Mouse (Mus musculus) neural tube, embryonic 11.5 days (tissue): ENCODE results near the gene Trim27. TPM values are rescaled to one million over a fixed set of nuclear protein-coding genes. Genes with fewer than 3 reads are reported as not detected.

ENCODE experiments used
- ATAC-seq: fragments of 200-750 bp; cut with Nextera tagmentation; 2 replicates; pipeline ENCODE4 v1.8.0; 2017; ENCODE audit warnings: moderate number of reproducible peaks, mild to moderate bottlenecking, moderate TSS enrichment, moderate library complexity; ENCODE audit not compliant: insufficient read depth, low FRiP score, low TSS enrichment
- DNase-seq: peaks from one replicate; pipeline ENCODE4 v3.0.0-alpha.2; 2015; ENCODE audit warnings: low spot score
- H3K27ac ChIP-seq: fragments of 300-500 bp; sonication (generic); 2 replicates; pipeline ENCODE4 v1.5.1; 2014; ENCODE audit warnings: low read depth, mild to moderate bottlenecking, low read length
- H3K27me3 ChIP-seq: fragments of 300-500 bp; sonication (generic); 2 replicates; pipeline ENCODE4 v1.6.1; 2014; ENCODE audit warnings: mild to moderate bottlenecking, low read length, mixed read lengths; ENCODE audit not compliant: control insufficient read depth, insufficient read depth
- H3K36me3 ChIP-seq: fragments of 300-500 bp; sonication (generic); 2 replicates; pipeline ENCODE4 v1.6.1; 2014; ENCODE audit warnings: mild to moderate bottlenecking, low read length, moderate library complexity, mixed read lengths; ENCODE audit not compliant: control insufficient read depth, insufficient read depth
- H3K4me1 ChIP-seq: fragments of 300-500 bp; sonication (generic); 2 replicates; pipeline ENCODE4 v1.6.1; 2014; ENCODE audit warnings: low read length, mixed read lengths; ENCODE audit not compliant: control insufficient read depth, insufficient read depth
- H3K4me2 ChIP-seq: fragments of 300-500 bp; sonication (generic); 2 replicates; pipeline ENCODE4 v1.6.1; 2014; ENCODE audit warnings: low read depth, mild to moderate bottlenecking, moderate library complexity
- H3K4me3 ChIP-seq: fragments of 300-500 bp; sonication (generic); 2 replicates; pipeline ENCODE4 v1.5.1; 2014; ENCODE audit warnings: low read depth, low read length
- H3K9ac ChIP-seq: fragments of 300-500 bp; sonication (generic); 2 replicates; pipeline ENCODE4 v1.6.1; 2014; ENCODE audit warnings: mild to moderate bottlenecking, low read length
- H3K9me3 ChIP-seq: fragments of 300-500 bp; sonication (generic); 2 replicates; pipeline ENCODE4 v1.6.1; 2016; ENCODE audit warnings: low read length; ENCODE audit not compliant: control insufficient read depth
- WGBS: fragments of 180-500 bp; shearing (Covaris S2); extraction: QIAGEN DNeasy Blood & Tissue Kit; methylation state at CpG from one replicate; pipeline ENCODE4 v1.1.7; 2014; 5-methylcytosine and 5-hydroxymethylcytosine counted together
- polyA plus RNA-seq: library from polyadenylated mRNA; unstranded; fragments of >200 nt; fragmentation: Nextera tagmentation; extraction: Ambion mirVana; gene quantifications from 2 replicates; pipeline ENCODE4 v1.2.1, GENCODE M21; 2014

The Trim27 gene
- polyA plus RNA-seq, 1 experiment from 2014 or later: 160 TPM

DNA sequence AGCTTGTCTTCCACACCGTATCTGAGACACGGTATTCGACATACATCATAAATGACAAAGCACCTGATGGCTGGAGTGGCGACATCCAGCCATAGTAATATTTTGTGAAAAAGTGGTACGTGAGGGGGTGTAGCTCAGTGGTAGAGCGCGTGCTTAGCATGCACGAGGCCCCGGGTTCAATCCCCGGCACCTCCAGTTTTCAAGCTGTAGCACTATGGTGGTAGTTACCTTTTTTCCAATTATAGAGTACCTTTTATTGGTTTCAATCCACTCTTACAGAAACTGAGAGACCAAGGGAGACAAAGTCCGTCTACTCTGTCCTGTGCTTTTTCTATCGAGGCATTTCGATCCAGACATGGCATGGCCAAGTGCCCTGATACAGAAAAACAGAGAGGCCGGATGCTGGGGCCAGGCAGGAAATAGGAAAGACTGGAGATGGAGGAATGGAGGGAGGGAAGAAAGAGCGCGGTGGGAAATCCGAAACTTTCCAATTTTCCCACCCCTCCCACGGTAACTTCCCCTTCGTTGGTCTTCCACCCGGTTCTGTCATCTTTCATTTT lies 43.3 kb downstream of the Trim27 start:
- H3K36me3 ChIP-seq: no peaks in the 10 kb centered on the region
- H3K9me3 ChIP-seq: no peaks in the 10 kb centered on the region
- DNase-seq: peak; percentile 91
- peak overlapping the region; percentile 69 for H3K9ac ChIP-seq
- no peaks in the 10 kb centered on the region for H3K4me1 ChIP-seq
- under 1% methylated on average over 20 of the region's 20 CpGs for WGBS
- peak overlapping the region; percentile 56 for H3K4me3 ChIP-seq
- peak overlapping the region; percentile 61 for H3K27ac ChIP-seq
- H3K4me2 ChIP-seq: peak overlapping the region; percentile 60
- peak; percentile 95 for ATAC-seq
- no peaks in the 10 kb centered on the region for H3K27me3 ChIP-seq

DNA sequence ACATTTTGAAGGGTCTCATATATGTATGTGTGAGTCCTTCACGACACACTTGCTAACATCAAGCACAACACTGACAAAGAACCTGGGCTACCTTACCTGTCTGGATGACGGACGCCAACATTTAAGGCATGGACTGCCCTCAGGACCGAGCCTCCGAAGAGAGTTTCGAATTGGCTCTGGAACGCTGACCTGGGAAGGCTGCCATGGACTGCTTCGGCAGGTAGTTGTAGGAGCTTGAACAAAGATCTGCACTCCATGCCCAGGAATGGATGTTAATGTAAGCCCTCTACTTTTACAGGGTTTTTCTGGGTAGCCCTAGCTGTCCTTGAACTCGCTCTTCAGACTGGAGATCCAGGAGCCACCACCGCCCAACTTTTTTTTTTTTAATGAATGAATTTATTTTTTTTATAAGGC lies 44.0 kb downstream of the Trim27 start:
- peak overlapping the region; percentile 47; the same call in 1 of the 2 replicates for H3K9ac ChIP-seq
- DNase-seq: peak; percentile 36
- under 1% methylated on average over 10 of the region's 10 CpGs for WGBS
- no peak overlapping the region for H3K27ac ChIP-seq
- no peak for ATAC-seq
- peak overlapping the region; percentile 60 for H3K4me2 ChIP-seq
- H3K4me3 ChIP-seq: peak overlapping the region; percentile 56
- no peaks in the 10 kb centered on the region for H3K4me1 ChIP-seq
- no peaks in the 10 kb centered on the region for H3K36me3 ChIP-seq
- H3K9me3 ChIP-seq: no peaks in the 10 kb centered on the region
- no peaks in the 10 kb centered on the region for H3K27me3 ChIP-seq

DNA sequence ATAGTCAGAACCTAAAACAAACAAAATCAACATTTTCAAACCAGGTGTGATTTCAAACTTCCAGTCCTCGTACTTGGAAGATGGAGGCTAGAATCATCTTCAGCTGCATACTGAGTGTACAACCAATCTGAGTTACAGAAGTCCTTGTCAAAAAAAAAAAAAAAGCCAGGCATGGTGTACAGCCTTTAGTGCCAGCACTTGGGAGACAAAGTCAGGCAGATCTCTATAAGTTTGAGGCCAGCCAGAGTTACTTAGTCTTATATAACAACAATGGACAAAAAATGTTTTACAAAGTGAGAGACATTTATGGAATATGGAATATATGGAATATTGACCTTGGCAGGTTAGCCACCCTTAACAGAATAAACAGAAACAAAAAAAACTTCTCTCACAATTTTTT lies 45.1 kb downstream of the Trim27 start:
- H3K9ac ChIP-seq: no peak overlapping the region
- H3K9me3 ChIP-seq: no peaks in the 10 kb centered on the region
- no peak overlapping the region for H3K27ac ChIP-seq
- no peaks in the 10 kb centered on the region for H3K36me3 ChIP-seq
- no peaks in the 10 kb centered on the region for H3K4me1 ChIP-seq
- DNase-seq: no peak
- WGBS: 79% methylated on average over 1 of the region's 1 CpGs
- no peak overlapping the region for H3K4me3 ChIP-seq
- no peak overlapping the region for H3K4me2 ChIP-seq
- H3K27me3 ChIP-seq: no peaks in the 10 kb centered on the region
- no peak for ATAC-seq

DNA sequence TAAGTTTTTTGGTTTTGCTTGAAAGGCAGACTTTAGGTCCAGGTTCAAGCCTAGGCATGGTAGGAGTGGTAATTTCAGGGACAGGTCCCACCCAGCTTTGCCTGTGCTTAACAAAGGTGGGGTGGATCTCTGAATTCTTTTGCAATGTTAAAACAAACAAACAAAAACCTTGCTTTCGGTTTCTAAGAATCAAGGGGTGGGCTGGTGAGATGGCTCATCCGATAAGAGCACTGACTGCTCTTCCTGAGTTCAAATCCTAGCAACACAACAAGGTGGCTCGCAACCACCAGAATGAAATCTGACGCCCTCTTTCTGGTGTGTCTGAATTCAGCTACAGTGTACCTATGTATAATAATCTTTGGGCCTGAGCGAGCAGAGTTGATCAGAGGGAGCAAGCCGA lies 46.0 kb downstream of the Trim27 start:
- Histone ChIP-seq H3K9ac (no peak overlapping the region), H3K27me3 (no peaks in the 10 kb centered on the region), H3K27ac (no peak overlapping the region), H3K4me2 (no peak overlapping the region), H3K4me1 (no peaks in the 10 kb centered on the region), H3K36me3 (no peaks in the 10 kb centered on the region), H3K4me3 (no peak overlapping the region), H3K9me3 (no peaks in the 10 kb centered on the region)
- WGBS: 73% methylated on average over 6 of the region's 6 CpGs
- no peak for DNase-seq
- ATAC-seq: no peak

DNA sequence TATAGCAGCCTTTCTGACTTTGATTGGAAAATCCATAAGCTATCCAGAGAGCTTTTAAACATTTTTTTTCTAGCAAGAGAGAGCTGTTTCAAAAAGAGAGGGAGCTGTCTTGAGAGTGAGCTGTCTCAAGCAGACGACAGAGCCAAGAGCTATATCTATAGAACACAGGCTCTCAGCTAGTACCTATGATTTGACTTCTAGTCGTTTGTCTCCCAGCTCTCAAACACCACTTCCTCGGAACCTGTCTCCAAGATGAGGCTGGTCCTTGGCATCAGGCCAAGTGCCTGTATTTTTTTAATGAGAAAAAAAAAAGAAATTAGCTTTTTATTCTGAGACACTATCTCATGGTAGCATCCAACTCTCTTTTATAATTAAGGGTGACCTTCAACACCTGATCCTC lies 46.8 kb downstream of the Trim27 start:
- H3K27ac ChIP-seq: no peak overlapping the region
- 76% methylated on average over 3 of the region's 3 CpGs for WGBS
- ATAC-seq (no peak), DNase-seq (no peak)
- H3K36me3 ChIP-seq: no peaks in the 10 kb centered on the region
- no peaks in the 10 kb centered on the region for H3K9me3 ChIP-seq
- no peak overlapping the region for H3K4me3 ChIP-seq
- no peak overlapping the region for H3K9ac ChIP-seq
- H3K27me3 ChIP-seq: no peaks in the 10 kb centered on the region
- H3K4me2 ChIP-seq: no peak overlapping the region
- no peaks in the 10 kb centered on the region for H3K4me1 ChIP-seq

DNA sequence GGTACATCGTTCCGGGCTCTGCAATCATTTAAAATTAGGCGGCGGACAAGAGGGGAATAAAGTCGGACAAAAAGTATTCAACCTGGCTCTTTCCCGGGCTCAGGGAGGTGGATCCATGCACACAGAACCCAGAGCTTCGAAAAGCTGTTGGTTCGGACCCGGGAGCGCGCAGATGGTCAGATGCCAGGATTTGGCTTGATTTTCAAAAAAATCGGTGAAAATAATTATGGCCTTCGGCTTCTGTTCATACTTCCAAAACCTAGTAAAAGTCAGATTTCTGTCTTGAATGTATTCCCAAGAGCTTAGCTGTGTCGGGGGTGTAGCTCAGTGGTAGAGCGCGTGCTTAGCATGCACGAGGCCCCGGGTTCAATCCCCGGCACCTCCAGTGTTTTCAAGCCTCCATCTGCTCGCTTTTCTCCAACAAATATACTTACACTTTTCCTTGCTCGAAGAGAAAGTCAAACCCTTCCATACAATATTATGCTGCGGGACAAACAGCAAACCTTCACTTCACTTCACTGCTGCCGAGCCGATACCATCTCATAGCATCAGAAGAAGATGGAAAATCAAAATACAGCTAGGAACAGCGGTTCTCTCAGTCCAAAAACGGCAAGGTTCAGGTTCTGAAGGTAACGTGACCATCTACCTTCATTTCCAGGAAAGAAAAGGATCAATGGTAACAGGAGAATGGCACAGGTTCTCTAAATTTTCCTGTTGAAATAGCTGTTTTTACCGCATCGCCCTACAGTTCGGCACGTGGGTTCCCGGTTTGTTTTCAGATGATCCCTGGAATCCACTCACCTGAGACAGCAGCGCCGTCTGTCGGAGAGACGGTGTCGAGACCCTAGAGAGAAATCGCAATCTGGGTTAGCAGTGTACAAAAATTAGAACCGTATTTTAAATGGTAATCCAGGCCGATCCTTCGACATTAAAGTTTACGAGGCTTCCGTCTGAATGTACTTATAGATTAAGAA lies 54.8 kb downstream of the Trim27 start:
- Histone ChIP-seq H3K4me2 (peak overlapping the region; percentile 57), H3K4me3 (peak overlapping the region; percentile 49), H3K36me3 (no peaks in the 10 kb centered on the region), H3K27me3 (no peaks in the 10 kb centered on the region), H3K4me1 (no peaks in the 10 kb centered on the region), H3K9me3 (no peaks in the 10 kb centered on the region), H3K27ac (no peak overlapping the region), H3K9ac (peak overlapping the region; percentile 35; the same call in 1 of the 2 replicates)
- DNase-seq: peak; percentile 84
- under 1% methylated on average over 43 of the region's 43 CpGs for WGBS
- peak; percentile 93 for ATAC-seq

DNA sequence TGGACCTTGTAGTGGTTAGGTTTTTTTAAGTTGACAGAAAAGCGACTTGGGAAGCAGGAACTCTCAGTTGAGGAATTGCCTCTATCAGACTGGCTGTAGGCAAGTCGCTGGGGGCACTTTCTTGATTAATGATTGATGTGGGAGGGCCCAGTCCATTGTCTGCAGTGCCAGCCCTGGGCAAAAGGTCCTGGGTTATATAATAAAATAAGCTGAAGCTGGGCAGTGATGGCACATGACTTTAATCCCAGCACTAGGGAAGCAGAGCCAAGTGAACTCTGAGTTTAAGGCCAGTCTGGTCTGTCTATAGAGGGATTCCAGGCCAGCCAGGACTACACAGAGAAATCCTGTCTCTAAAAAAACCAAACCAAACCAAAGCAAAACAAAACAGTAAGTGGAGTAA lies 57.5 kb downstream of the Trim27 start:
- Histone ChIP-seq H3K9ac (no peak overlapping the region), H3K27ac (no peak overlapping the region), H3K4me2 (no peak overlapping the region), H3K27me3 (no peaks in the 10 kb centered on the region), H3K9me3 (no peaks in the 10 kb centered on the region), H3K36me3 (no peaks in the 10 kb centered on the region), H3K4me3 (no peak overlapping the region), H3K4me1 (no peaks in the 10 kb centered on the region)
- ATAC-seq (no peak), DNase-seq (no peak)
- 64% methylated on average over 2 of the region's 2 CpGs for WGBS

DNA sequence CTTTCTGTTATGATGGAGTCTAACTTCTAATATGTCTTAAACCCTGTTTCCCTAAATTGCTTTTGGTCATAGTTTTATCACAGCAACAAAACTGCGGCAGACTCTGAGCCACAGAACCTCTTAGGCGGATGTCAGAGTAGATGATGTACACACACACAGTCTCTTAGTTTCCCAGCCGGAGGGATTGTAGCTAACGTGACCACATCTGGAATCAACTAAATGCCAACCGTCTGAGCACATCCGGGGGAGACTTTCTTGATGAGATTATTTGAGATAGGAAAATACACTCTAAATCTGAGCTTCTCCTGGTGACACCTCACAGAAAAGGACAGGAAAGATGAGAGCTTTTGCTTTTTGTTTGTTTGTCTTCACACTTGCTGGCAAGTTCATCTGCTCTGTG lies 57.9 kb downstream of the Trim27 start:
- ATAC-seq (no peak), DNase-seq (no peak)
- WGBS: 65% methylated on average over 6 of the region's 6 CpGs

More for the DNA sequence above, 57.9 kb downstream of the Trim27 start:
- H3K9ac ChIP-seq: no peak overlapping the region
- H3K9me3 ChIP-seq: no peaks in the 10 kb centered on the region
- H3K4me2 ChIP-seq: no peak overlapping the region
- no peaks in the 10 kb centered on the region for H3K27me3 ChIP-seq
- H3K4me3 ChIP-seq: no peak overlapping the region
- no peaks in the 10 kb centered on the region for H3K4me1 ChIP-seq
- no peak overlapping the region for H3K27ac ChIP-seq
- H3K36me3 ChIP-seq: no peaks in the 10 kb centered on the region
